Mouse (Mus musculus): ENCODE measurements around the gene Olfr520.

- no peak for TF ChIP-seq CTCF (conservative IDR thresholded peaks at IDR 0.05; ENCODE audit: insufficient read depth, insufficient read length, low read depth, low read length)
- TF ChIP-seq POLR2A (IDR thresholded peaks at IDR 0.05; ENCODE audit: low read depth, low read length): no peak
Observed at GRCm38 (mm10) chr7:99704736-99705519, 25.1 kb upstream of the Olfr520 start.

Data from kidney, adult 2 months (tissue).